Mouse (Mus musculus): Measurements from ENCODE around the gene 1700008O03Rik. TPM values are rescaled to one million over a fixed set of nuclear protein-coding genes. Genes with fewer than 3 reads are reported as not detected.

1700008O03Rik gene
- polyA plus RNA-seq, 1 experiment from 2014 or later = 1.0 TPM

GRCm38 (mm10) chr7:44335031-44335878 is 50.4 kb downstream of the 1700008O03Rik start:
- Histone ChIP-seq H3K4me2 (peak overlapping the region; percentile 58), H3K9ac (ENCODE audit: low read depth, low read length) (no peak overlapping the region), H3K27me3 (ENCODE audit: control insufficient read depth, insufficient read depth, low read length) (peaks cover 77% of the 10 kb centered on the region), H3K36me3 (ENCODE audit: control insufficient read depth, insufficient read depth, low read length) (no peaks in the 10 kb centered on the region), H3K4me3 (ENCODE audit: low read depth, low read length) (peak overlapping the region; percentile 36), H3K9me3 (replicated peaks; ENCODE audit: control insufficient read depth, low read length) (no peaks in the 10 kb centered on the region), H3K4me1 (ENCODE audit: control insufficient read depth, insufficient read depth, low read length) (no peaks in the 10 kb centered on the region; the same call in 1 of the 2 replicates), H3K27ac (ENCODE audit: low read depth, low read length) (no peak overlapping the region)
- WGBS (ENCODE audit: insufficient replicate concordance) = 6% methylated on average over 17 of the region's 40 CpGs
- 0 out of 2 replicates have a peak, but pooled peaks have one; percentile 45 for ATAC-seq (replicated peaks; ENCODE audit: insufficient number of reproducible peaks, low FRiP score, low TSS enrichment)

GRCm38 (mm10) chr7:44334139-44334538 is 51.5 kb downstream of the 1700008O03Rik start:
- Histone ChIP-seq H3K9ac (ENCODE audit: low read depth, low read length) (no peak overlapping the region), H3K36me3 (ENCODE audit: control insufficient read depth, insufficient read depth, low read length) (no peaks in the 10 kb centered on the region), H3K4me3 (ENCODE audit: low read depth, low read length) (no peak overlapping the region), H3K27ac (ENCODE audit: low read depth, low read length) (no peak overlapping the region), H3K9me3 (replicated peaks; ENCODE audit: control insufficient read depth, low read length) (no peaks in the 10 kb centered on the region), H3K4me1 (ENCODE audit: control insufficient read depth, insufficient read depth, low read length) (no peaks in the 10 kb centered on the region; the same call in 1 of the 2 replicates), H3K27me3 (ENCODE audit: control insufficient read depth, insufficient read depth, low read length) (peaks cover 66% of the 10 kb centered on the region), H3K4me2 (no peak overlapping the region)
- WGBS (ENCODE audit: insufficient replicate concordance) = 61% methylated on average over 14 of the region's 14 CpGs
- ATAC-seq (replicated peaks; ENCODE audit: insufficient number of reproducible peaks, low FRiP score, low TSS enrichment) = no peak

GRCm38 (mm10) chr7:44332336-44332735 is 53.3 kb downstream of the 1700008O03Rik start:
- no peak overlapping the region for H3K4me3 ChIP-seq (ENCODE audit: low read depth, low read length)

GRCm38 (mm10) chr7:44326614-44327013 is 59.0 kb downstream of the 1700008O03Rik start:
- no peaks in the 10 kb centered on the region for H3K4me1 ChIP-seq (ENCODE audit: control insufficient read depth, insufficient read depth, low read length)
- no peaks in the 10 kb centered on the region for H3K9me3 ChIP-seq (replicated peaks; ENCODE audit: control insufficient read depth, low read length)
- no peak for ATAC-seq (replicated peaks; ENCODE audit: insufficient number of reproducible peaks, low FRiP score, low TSS enrichment)
- H3K36me3 ChIP-seq (ENCODE audit: control insufficient read depth, insufficient read depth, low read length) = no peaks in the 10 kb centered on the region
- no peak overlapping the region for H3K4me3 ChIP-seq (ENCODE audit: low read depth, low read length)
- H3K9ac ChIP-seq (ENCODE audit: low read depth, low read length) = no peak overlapping the region
- peaks cover 29% of the 10 kb centered on the region for H3K27me3 ChIP-seq (ENCODE audit: control insufficient read depth, insufficient read depth, low read length)
- H3K27ac ChIP-seq (ENCODE audit: low read depth, low read length) = no peak overlapping the region
- no peak overlapping the region for H3K4me2 ChIP-seq
- WGBS (ENCODE audit: insufficient replicate concordance) = 45% methylated on average over 6 of the region's 6 CpGs

More at GRCm38 (mm10) chr7:44332336-44332735, 53.3 kb downstream of the 1700008O03Rik start:
- H3K4me2 ChIP-seq = no peak overlapping the region
- H3K36me3 ChIP-seq (ENCODE audit: control insufficient read depth, insufficient read depth, low read length) = no peaks in the 10 kb centered on the region
- H3K27ac ChIP-seq (ENCODE audit: low read depth, low read length) = no peak overlapping the region
- H3K4me1 ChIP-seq (ENCODE audit: control insufficient read depth, insufficient read depth, low read length) = no peaks in the 10 kb centered on the region; the same call in 1 of the 2 replicates
- no peaks in the 10 kb centered on the region for H3K9me3 ChIP-seq (replicated peaks; ENCODE audit: control insufficient read depth, low read length)
- no peak overlapping the region for H3K9ac ChIP-seq (ENCODE audit: low read depth, low read length)
- H3K27me3 ChIP-seq (ENCODE audit: control insufficient read depth, insufficient read depth, low read length) = peaks cover 54% of the 10 kb centered on the region
- WGBS (ENCODE audit: insufficient replicate concordance) = 52% methylated on average over 3 of the region's 3 CpGs
- no peak for ATAC-seq (replicated peaks; ENCODE audit: insufficient number of reproducible peaks, low FRiP score, low TSS enrichment)

GRCm38 (mm10) chr7:44322290-44322689 is 63.3 kb downstream of the 1700008O03Rik start:
- H3K4me2 ChIP-seq = no peak overlapping the region
- H3K9me3 ChIP-seq (replicated peaks; ENCODE audit: control insufficient read depth, low read length) = no peaks in the 10 kb centered on the region
- H3K4me3 ChIP-seq (ENCODE audit: low read depth, low read length) = no peak overlapping the region
- H3K9ac ChIP-seq (ENCODE audit: low read depth, low read length) = no peak overlapping the region
- H3K4me1 ChIP-seq (ENCODE audit: control insufficient read depth, insufficient read depth, low read length) = no peaks in the 10 kb centered on the region
- ATAC-seq (replicated peaks; ENCODE audit: insufficient number of reproducible peaks, low FRiP score, low TSS enrichment) = no peak
- no peaks in the 10 kb centered on the region for H3K36me3 ChIP-seq (ENCODE audit: control insufficient read depth, insufficient read depth, low read length)
- 74% methylated on average over 1 of the region's 1 CpGs for WGBS (ENCODE audit: insufficient replicate concordance)
- no peak overlapping the region for H3K27ac ChIP-seq (ENCODE audit: low read depth, low read length)
- peaks cover 29% of the 10 kb centered on the region for H3K27me3 ChIP-seq (ENCODE audit: control insufficient read depth, insufficient read depth, low read length)

GRCm38 (mm10) chr7:44320886-44321285 is 64.7 kb downstream of the 1700008O03Rik start:
- Histone ChIP-seq H3K27ac (ENCODE audit: low read depth, low read length) (no peak overlapping the region), H3K4me1 (ENCODE audit: control insufficient read depth, insufficient read depth, low read length) (no peaks in the 10 kb centered on the region), H3K9me3 (replicated peaks; ENCODE audit: control insufficient read depth, low read length) (no peaks in the 10 kb centered on the region), H3K9ac (ENCODE audit: low read depth, low read length) (no peak overlapping the region), H3K4me3 (ENCODE audit: low read depth, low read length) (no peak overlapping the region), H3K27me3 (ENCODE audit: control insufficient read depth, insufficient read depth, low read length) (peaks cover 18% of the 10 kb centered on the region), H3K4me2 (no peak overlapping the region), H3K36me3 (ENCODE audit: control insufficient read depth, insufficient read depth, low read length) (no peaks in the 10 kb centered on the region)
- WGBS (ENCODE audit: insufficient replicate concordance) = 33% methylated on average over 8 of the region's 8 CpGs
- ATAC-seq (replicated peaks; ENCODE audit: insufficient number of reproducible peaks, low FRiP score, low TSS enrichment) = no peak

GRCm38 (mm10) chr7:44317913-44318312 is 67.7 kb downstream of the 1700008O03Rik start:
- 35% methylated on average over 4 of the region's 4 CpGs for WGBS (ENCODE audit: insufficient replicate concordance)
- H3K4me3 ChIP-seq (ENCODE audit: low read depth, low read length) = no peak overlapping the region
- H3K9me3 ChIP-seq (replicated peaks; ENCODE audit: control insufficient read depth, low read length) = no peaks in the 10 kb centered on the region
- no peak for ATAC-seq (replicated peaks; ENCODE audit: insufficient number of reproducible peaks, low FRiP score, low TSS enrichment)
- no peaks in the 10 kb centered on the region for H3K4me1 ChIP-seq (ENCODE audit: control insufficient read depth, insufficient read depth, low read length)
- H3K4me2 ChIP-seq = no peak overlapping the region
- H3K36me3 ChIP-seq (ENCODE audit: control insufficient read depth, insufficient read depth, low read length) = no peaks in the 10 kb centered on the region
- H3K9ac ChIP-seq (ENCODE audit: low read depth, low read length) = no peak overlapping the region
- peaks cover 26% of the 10 kb centered on the region for H3K27me3 ChIP-seq (ENCODE audit: control insufficient read depth, insufficient read depth, low read length)
- no peak overlapping the region for H3K27ac ChIP-seq (ENCODE audit: low read depth, low read length)

- Histone ChIP-seq H3K4me2 (no peak overlapping the region), H3K27ac (ENCODE audit: low read depth, low read length) (no peak overlapping the region), H3K9ac (ENCODE audit: low read depth, low read length) (no peak overlapping the region), H3K4me3 (ENCODE audit: low read depth, low read length) (no peak overlapping the region), H3K4me1 (ENCODE audit: control insufficient read depth, insufficient read depth, low read length) (peaks cover 11% of the 10 kb centered on the region), H3K27me3 (ENCODE audit: control insufficient read depth, insufficient read depth, low read length) (peaks cover 71% of the 10 kb centered on the region), H3K9me3 (replicated peaks; ENCODE audit: control insufficient read depth, low read length) (no peaks in the 10 kb centered on the region), H3K36me3 (ENCODE audit: control insufficient read depth, insufficient read depth, low read length) (no peaks in the 10 kb centered on the region)
- WGBS (ENCODE audit: insufficient replicate concordance) = 55% methylated on average over 16 of the region's 16 CpGs
- ATAC-seq (replicated peaks; ENCODE audit: insufficient number of reproducible peaks, low FRiP score, low TSS enrichment) = no peak
Observed at GRCm38 (mm10) chr7:44312484-44312883, 73.1 kb downstream of the 1700008O03Rik start.
